Mouse (Mus musculus): Measurements from ENCODE around the gene Ppfibp1.

DNA sequence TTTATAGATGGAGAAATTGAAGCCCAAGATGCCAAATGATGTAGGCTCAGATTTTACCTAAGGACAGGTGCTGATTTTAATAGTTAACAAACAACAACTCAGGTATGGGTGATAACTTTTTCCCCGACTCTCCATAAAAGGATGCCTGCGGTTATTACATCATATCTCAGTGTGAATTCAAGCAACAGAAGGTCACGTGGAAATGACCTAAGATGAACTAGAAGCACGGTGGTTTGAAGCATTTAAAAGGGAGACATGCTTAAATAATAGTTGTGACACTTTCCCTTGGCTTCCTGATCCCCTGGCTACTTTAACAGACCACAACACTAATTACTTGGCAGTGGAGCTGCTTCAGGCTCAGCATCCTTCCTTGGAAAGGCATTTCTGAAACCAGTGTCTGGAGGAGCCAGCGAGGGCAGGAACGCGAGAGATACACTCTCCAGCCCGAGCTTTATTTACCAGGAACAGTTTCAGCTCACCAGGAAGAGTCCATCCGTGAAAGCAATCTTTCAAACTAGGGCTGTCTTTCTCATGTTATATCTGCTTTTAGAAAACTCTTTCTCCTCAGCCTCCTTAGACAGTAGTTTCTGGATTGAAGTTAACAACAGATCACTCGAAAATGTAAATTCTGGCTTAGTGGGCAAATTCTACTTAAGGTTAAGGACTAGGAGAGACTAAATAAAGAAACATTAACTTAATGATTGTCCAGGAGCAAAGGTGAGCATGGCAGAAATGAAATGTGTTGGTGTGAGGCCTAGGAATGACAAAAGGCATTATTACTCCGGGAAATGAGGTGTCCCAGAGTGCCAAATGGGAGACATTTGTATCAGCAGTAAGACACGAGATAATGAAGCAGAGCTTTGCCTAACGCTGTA is 6.2 kb upstream of the Ppfibp1 start:
- TF ChIP-seq POLR2A (IDR thresholded peaks at IDR 0.05; ENCODE audit: borderline replicate concordance, control insufficient read depth, low read depth, low read length) (no peak), CTCF (IDR thresholded peaks at IDR 0.05; ENCODE audit: control insufficient read depth, insufficient read depth, low read length) (no peak)
